Mouse (Mus musculus) forebrain, embryonic 14.5 days (tissue): Measurements from ENCODE around the gene Gm4969. TPM values are rescaled to one million over a fixed set of nuclear protein-coding genes. Genes with fewer than 3 reads are reported as not detected.
"Not testable (repeated sequence)": the region's sequence is repeated elsewhere in the genome, so short reads cannot be mapped to it uniquely, and the experiment has no call there.

Experiments used
- ATAC-seq: fragments of 200-750 bp; cut with Nextera tagmentation; 2 replicates; pipeline ENCODE4 v1.8.0; 2017; ENCODE audit warnings: mild to moderate bottlenecking, moderate library complexity
- DNase-seq: peaks from one replicate; pipeline ENCODE4 v3.0.0-alpha.2; 2015; ENCODE audit warnings: low spot score
- H3K27ac ChIP-seq: fragments of 300-500 bp; sonication (generic); 2 replicates; pipeline ENCODE4 v1.5.1; 2014; ENCODE audit warnings: low read depth, mild to moderate bottlenecking, control low read depth, low read length, moderate library complexity
- H3K27me3 ChIP-seq: fragments of 300-500 bp; sonication (generic); replicated peaks from 2 replicates; pipeline ENCODE4 v1.6.1; 2014; ENCODE audit warnings: low read length, control low read depth, mixed read lengths; ENCODE audit not compliant: control insufficient read depth, insufficient read depth
- H3K36me3 ChIP-seq: fragments of 300-500 bp; sonication (generic); 2 replicates; pipeline ENCODE4 v1.6.1; 2014; ENCODE audit warnings: low read length, control low read depth; ENCODE audit not compliant: control insufficient read depth, insufficient read depth
- H3K4me1 ChIP-seq: fragments of 300-500 bp; sonication (generic); 2 replicates; pipeline ENCODE4 v1.6.1; 2014; ENCODE audit warnings: antibody characterized with exemption, low read length, control low read depth; ENCODE audit not compliant: control insufficient read depth, insufficient read depth
- H3K4me2 ChIP-seq: fragments of 300-500 bp; sonication (generic); 2 replicates; pipeline ENCODE4 v1.6.1; 2014; ENCODE audit warnings: mild to moderate bottlenecking, control low read depth, low read length
- H3K4me3 ChIP-seq: fragments of 300-500 bp; sonication (generic); 2 replicates; pipeline ENCODE4 v1.5.1; 2014; ENCODE audit warnings: low read depth, low read length, control low read depth
- H3K9ac ChIP-seq: fragments of 300-500 bp; sonication (generic); 2 replicates; pipeline ENCODE4 v1.6.1; 2014; ENCODE audit warnings: mild to moderate bottlenecking, low read length, control low read depth, moderate library complexity
- H3K9me3 ChIP-seq: fragments of 300-500 bp; sonication (generic); replicated peaks from 2 replicates; pipeline ENCODE4 v1.6.1; 2016; ENCODE audit warnings: low read length, control low read depth, mixed read lengths; ENCODE audit not compliant: control insufficient read depth
- WGBS: fragments of 180-500 bp; shearing (Covaris S2); extraction: QIAGEN DNeasy Blood & Tissue Kit; methylation state at CpG from one replicate; pipeline ENCODE4 v1.1.7; 2014; 5-methylcytosine and 5-hydroxymethylcytosine counted together
- polyA plus RNA-seq: library from polyadenylated mRNA; unstranded; fragments of >200 nt; fragmentation: Nextera tagmentation; extraction: Ambion mirVana; gene quantifications from 2 replicates; pipeline ENCODE4 v1.2.1, GENCODE M21; 2014

Gm4969 gene
- polyA plus RNA-seq, 1 experiment from 2014 or later, result 2.2 TPM

DNA sequence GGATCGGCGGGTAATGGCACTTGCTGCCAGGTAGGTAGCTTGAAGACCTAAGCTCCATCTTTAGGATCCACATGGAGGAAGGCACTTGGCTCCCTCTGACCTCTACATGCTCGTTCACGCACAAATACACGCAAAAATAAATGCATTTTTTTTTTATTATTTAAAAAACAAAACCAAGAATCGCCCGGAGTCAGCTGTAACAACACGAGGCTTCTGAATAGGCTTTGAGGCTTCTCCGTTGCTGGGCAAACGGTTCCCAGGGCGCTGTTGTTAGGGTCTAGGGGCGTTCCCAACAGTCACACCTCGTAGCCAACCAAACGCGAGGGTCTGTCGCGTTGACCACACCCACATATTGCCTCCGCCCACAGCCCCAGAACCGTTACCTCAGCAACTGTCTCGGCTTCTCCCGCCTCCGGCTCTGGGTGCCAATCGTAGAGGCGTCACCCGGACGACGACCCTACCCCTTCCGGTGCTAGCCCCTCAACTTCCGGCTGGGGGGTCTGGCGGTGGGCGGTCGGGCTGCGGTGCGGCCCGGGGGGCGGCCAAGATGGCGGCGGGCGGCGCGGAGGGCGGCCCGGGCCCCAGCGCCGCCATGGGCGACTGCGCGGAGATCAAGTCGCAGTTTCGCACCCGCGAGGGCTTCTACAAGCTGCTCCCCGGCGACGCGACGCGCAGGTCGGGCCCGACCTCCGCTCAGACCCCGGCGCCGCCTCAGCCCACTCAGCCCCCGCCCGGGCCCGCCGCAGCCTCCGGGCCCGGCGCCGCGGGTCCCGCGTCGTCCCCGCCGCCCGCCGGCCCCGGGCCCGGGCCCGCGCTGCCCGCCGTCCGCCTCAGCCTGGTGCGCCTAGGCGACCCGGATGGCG lies 42.2 kb downstream of the Gm4969 start, which contains the start of gene Dmwd:
Gene Dmwd, plus strand, starts transcription at position 505 of the 863 bp plus-strand sequence.
- WGBS, result 2% methylated on average over 64 of the region's 91 CpGs
- peak; percentile 100 for DNase-seq
- peak within 1 kb of the TSS; percentile 97 for H3K4me3 ChIP-seq

DNA sequence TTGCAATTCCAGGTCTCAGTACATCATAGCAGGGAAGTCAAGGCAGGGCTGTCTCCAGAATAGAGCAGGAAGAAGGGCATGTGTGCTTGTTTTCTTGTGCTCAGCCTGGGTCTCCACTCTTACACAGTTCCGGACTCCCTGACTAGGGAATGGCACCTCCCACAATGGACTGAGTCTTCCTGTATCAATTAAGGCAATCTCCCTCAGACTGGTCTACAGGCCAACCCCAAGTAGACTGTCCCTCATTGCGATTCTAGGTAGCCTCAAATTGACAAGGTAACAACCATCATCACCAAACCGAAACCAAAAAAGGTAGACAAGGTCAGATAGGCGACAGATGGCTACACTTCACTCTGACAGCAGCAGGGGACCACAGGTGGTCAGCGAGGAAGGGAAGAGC lies 42.9 kb downstream of the Gm4969 start:
- Histone ChIP-seq H3K36me3 (peaks cover 26% of the 10 kb centered on the region), H3K4me2 (peak overlapping the region; percentile 58), H3K9ac (peak overlapping the region; percentile 29; the same call in 1 of the 2 replicates), H3K27ac (no peak overlapping the region; the same call in 1 of the 2 replicates), H3K4me3 (peak overlapping the region; percentile 97), H3K9me3 (no peaks in the 10 kb centered on the region), H3K4me1 (peaks cover 11% of the 10 kb centered on the region), H3K27me3 (no peaks in the 10 kb centered on the region)
- WGBS, result 68% methylated on average over 5 of the region's 5 CpGs
- no peak for DNase-seq
- no peak for ATAC-seq

More for the DNA sequence above, 42.2 kb downstream of the Gm4969 start, which contains the start of gene Dmwd:
- Histone ChIP-seq H3K27me3 (no peaks in the 10 kb centered on the region), H3K27ac (peak within 1 kb of the TSS; percentile 78), H3K9me3 (no peaks in the 10 kb centered on the region), H3K9ac (peak within 1 kb of the TSS; percentile 98), H3K4me2 (peak within 1 kb of the TSS; percentile 91), H3K4me1 (peaks cover 11% of the 10 kb centered on the region), H3K36me3 (peaks cover 34% of the 10 kb centered on the region)
- peak; percentile 99 for ATAC-seq

DNA sequence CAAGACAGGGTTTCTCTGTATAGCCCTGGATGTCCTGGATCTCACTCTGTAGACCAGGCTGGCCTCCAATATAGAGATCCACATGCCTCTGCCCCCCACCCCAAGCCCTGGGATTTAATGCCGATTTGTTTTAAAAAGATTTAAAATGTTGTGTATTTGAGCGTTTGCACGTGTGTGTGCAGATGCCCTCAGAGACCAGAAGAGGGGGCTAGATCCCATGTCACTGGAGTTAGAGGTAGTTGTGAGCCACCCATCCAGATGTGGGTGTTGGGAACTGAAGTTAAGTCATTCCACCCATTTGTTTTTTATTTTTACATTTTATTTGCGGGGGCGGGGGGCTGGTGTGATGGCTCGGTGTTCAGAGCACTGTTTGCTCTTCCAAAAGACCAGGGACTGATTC lies 43.7 kb downstream of the Gm4969 start:
- WGBS, result 95% methylated on average over 6 of the region's 6 CpGs
- Histone ChIP-seq H3K27me3 (no peaks in the 10 kb centered on the region), H3K27ac (no peak overlapping the region), H3K36me3 (peaks cover 19% of the 10 kb centered on the region), H3K4me2 (no peak overlapping the region), H3K9ac (no peak overlapping the region), H3K4me1 (peaks cover 11% of the 10 kb centered on the region), H3K4me3 (no peak overlapping the region), H3K9me3 (no peaks in the 10 kb centered on the region)
- ATAC-seq (no peak), DNase-seq (no peak)

DNA sequence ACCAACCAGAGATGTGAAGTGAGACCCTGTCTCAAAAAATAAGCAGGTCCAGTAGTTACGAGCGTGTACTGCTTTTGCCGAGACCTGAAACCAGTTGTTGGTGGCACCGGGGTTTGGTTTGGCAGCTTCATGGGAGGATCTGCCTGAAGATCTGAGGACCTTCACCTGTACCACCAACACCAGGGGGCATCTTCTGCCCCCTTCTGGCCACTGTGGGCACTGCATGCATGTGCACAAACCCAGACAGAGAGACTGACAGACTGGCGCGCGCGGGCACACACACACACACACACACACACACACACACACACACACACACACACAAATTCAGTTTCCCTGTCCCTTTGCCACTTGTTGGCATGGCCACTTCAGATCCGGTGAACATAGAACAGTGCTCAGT lies 44.7 kb downstream of the Gm4969 start:
- H3K27me3 ChIP-seq, result no peaks in the 10 kb centered on the region
- H3K27ac ChIP-seq, result no peak overlapping the region
- WGBS, result 86% methylated on average over 9 of the region's 9 CpGs
- ATAC-seq (no peak), DNase-seq (no peak)
- H3K9ac ChIP-seq, result no peak overlapping the region
- H3K4me2 ChIP-seq, result no peak overlapping the region
- H3K9me3 ChIP-seq, result no peaks in the 10 kb centered on the region
- H3K36me3 ChIP-seq, result peaks cover 9% of the 10 kb centered on the region
- no peak overlapping the region for H3K4me3 ChIP-seq
- H3K4me1 ChIP-seq, result peaks cover 11% of the 10 kb centered on the region

DNA sequence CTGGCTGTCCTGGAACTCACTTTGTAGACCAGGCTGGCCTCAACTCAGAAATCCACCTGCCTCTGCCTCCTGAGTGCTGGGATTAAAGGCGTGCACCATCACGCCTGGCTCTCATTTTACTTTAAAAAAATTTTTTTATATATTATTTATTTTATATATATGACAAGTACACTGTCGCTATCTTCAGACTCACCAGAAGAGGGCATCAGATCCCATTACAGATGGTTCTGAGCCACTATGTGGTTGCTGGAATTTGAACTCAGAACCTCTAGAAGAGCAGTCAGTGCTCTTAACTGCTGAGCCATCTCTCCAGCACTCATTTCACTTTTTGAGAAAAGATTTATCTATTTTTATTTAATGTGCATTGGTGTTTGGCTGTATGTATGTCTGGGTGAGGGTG lies 47.1 kb downstream of the Gm4969 start:
- H3K9ac ChIP-seq, DNase-seq, H3K4me2 ChIP-seq, H3K27me3 ChIP-seq, H3K4me3 ChIP-seq, ATAC-seq, H3K27ac ChIP-seq, H3K9me3 ChIP-seq, H3K4me1 ChIP-seq, H3K36me3 ChIP-seq: not testable (repeated sequence)
- 51% methylated on average over 3 of the region's 3 CpGs for WGBS

DNA sequence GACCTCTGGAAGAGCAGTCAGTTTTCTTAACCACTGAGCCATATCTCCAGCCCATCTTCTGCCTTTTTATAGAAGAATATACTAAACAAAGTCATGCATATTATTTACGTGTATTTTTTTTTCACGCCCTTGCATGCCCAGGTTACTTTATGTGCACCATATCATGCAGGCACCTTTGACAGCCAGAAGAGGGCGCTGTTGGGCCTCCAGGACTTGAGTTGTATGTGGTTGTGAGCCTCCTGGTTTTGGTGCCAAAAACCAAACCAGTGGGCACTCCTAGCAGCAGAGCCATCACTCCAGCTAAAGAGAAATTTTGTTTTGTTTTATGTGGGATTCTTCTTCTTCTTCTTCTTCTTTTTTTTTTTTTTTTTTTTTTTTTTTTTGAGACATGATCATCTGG lies 48.7 kb downstream of the Gm4969 start:
- WGBS, result 50% methylated on average over 3 of the region's 3 CpGs
- H3K4me3 ChIP-seq, result no peak overlapping the region
- no peak for DNase-seq

DNA sequence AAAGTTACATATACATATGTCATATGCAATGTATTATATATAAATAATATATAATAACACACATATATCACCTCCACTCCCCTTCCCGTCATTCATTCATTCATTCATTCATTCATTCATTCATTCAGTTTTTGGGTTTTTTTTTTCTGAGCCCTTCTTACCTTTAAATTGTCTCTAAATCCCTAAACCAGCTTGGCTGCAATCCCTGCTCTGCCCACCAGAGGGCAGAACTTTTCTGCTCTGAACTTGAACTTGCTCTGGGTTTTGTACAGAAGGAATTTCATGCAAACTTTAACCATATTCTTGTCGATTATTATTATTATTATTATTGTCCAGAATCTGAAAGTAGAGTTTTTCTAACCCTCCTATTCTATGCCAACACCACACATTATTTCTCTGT lies 49.5 kb downstream of the Gm4969 start:
- Histone ChIP-seq H3K9me3 (no peaks in the 10 kb centered on the region), H3K27ac (no peak overlapping the region), H3K4me2 (no peak overlapping the region), H3K27me3 (peaks cover 13% of the 10 kb centered on the region), H3K9ac (no peak overlapping the region), H3K36me3 (no peaks in the 10 kb centered on the region), H3K4me3 (no peak overlapping the region), H3K4me1 (no peaks in the 10 kb centered on the region)
- ATAC-seq (no peak), DNase-seq (peak; percentile 80)
- 7% methylated on average over 2 of the region's 2 CpGs for WGBS

More for the DNA sequence above, 48.7 kb downstream of the Gm4969 start:
- H3K4me2 ChIP-seq, result no peak overlapping the region
- H3K9me3 ChIP-seq, result no peaks in the 10 kb centered on the region
- no peak for ATAC-seq
- H3K27me3 ChIP-seq, result peaks cover 13% of the 10 kb centered on the region
- H3K4me1 ChIP-seq, result no peaks in the 10 kb centered on the region
- no peak overlapping the region for H3K9ac ChIP-seq
- H3K36me3 ChIP-seq, result no peaks in the 10 kb centered on the region
- H3K27ac ChIP-seq, result no peak overlapping the region

DNA sequence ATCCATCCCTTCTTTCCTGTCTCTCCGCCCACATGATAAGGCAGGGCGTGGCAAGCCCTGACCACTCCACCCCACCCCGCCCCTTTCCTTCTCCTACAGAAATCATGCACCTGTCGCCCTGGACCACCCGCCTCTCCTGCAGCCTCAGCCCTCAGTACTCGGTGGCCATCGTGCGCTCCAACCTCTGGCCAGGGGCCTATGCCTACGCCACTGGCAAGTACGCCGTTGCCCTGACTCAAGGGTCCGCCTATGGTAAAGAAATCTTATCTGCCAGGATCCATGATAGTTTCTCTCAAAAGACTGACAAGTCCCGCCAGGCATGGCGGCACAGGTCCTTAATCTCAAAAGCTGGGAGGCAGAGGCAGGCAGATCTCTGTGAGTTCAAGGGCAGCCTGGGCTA lies 50.2 kb downstream of the Gm4969 start:
- Histone ChIP-seq H3K36me3 (no peaks in the 10 kb centered on the region), H3K27me3 (peaks cover 13% of the 10 kb centered on the region), H3K4me1 (no peaks in the 10 kb centered on the region), H3K9ac (no peak overlapping the region), H3K4me3 (no peak overlapping the region), H3K4me2 (no peak overlapping the region), H3K9me3 (no peaks in the 10 kb centered on the region), H3K27ac (no peak overlapping the region)
- ATAC-seq (no peak), DNase-seq (no peak)
- 71% methylated on average over 14 of the region's 14 CpGs for WGBS

DNA sequence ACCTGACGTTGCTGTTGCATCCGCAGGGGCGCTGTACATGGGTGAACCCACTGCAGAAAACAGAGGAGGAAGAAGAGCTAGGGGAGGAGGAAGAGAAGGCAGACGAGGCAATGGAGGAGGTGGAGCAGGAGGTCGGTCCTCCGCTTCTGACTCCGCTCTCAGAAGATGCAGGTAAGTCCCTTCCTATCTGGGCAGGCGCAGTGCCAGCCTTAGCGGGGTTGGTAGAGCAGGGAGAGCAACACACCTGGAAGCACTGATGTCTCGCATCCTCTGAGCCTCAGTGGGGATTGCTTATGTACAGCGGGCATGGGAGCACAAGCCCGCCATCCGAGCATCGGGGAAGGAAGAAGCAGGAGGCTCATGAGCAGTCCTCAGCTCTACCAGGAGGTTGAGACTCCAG lies 51.1 kb downstream of the Gm4969 start:
- no peak overlapping the region for H3K4me3 ChIP-seq
- ATAC-seq (no peak), DNase-seq (no peak)
- H3K4me1 ChIP-seq, result no peaks in the 10 kb centered on the region
- 53% methylated on average over 14 of the region's 14 CpGs for WGBS
- H3K36me3 ChIP-seq, result no peaks in the 10 kb centered on the region
- H3K27me3 ChIP-seq, result peaks cover 13% of the 10 kb centered on the region
- H3K4me2 ChIP-seq, result no peak overlapping the region
- H3K27ac ChIP-seq, result no peak overlapping the region
- no peaks in the 10 kb centered on the region for H3K9me3 ChIP-seq
- H3K9ac ChIP-seq, result no peak overlapping the region
